In the genomic region with DNA sequence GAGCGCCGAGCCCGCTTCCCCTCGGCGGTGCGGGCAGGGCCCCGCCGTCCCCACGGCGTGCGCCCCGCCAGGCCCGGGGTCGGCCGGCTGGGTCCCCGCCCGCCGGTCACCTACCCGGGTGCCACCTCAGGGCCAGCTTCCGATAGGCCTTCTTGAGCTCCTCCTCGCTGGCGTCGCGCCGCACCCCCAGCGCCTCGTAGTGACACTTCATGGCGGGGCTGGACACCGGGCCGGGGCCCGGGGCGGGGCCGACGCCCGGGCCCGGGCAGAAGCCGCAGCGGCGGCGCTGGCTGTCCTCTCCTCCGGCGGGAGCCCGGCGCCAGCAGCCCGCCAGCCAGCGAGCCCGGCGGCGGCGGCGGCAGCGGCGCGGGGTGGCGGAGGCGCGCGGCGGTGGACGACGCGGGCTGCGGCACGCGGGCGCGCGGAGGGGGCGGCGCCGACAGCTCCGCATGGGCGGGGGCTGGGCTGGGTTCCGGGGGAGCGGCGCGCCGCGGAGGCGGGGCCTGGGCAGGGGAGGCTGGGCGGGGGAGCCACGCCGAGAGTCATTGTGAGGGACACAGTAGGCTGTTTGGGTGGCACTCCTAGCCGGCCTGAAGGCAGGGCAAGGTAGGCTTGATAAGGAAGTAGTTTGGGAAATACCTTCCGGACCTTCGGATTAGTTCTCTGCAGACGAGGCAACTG, we compare ENCODE assay signal across 8 mouse cellular contexts. TPM values are rescaled to one million over a fixed set of nuclear protein-coding genes. Genes with fewer than 3 reads are reported as not detected.
A peak's percentile ranks its signal among the peaks of the same experiment; 100 is the strongest.
DNase-seq lines count a peak whose midpoint lies in the region; ATAC-seq and TF ChIP-seq lines count a peak whose summit lies in the region.

A gene (minus strand): TSS at position 366 of the 681 bp plus-strand sequence.

- H3K36me3 ChIP-seq in erythroblast, embryonic 14.5 days (ENCODE audit: control insufficient read depth), result peaks cover 7% of the 10 kb centered on the region
- H3K36me3 ChIP-seq in heart, embryonic 12.5 days, result peaks cover 7% of the 10 kb centered on the region
- H3K36me3 ChIP-seq in kidney, postnatal 0 days (ENCODE audit: insufficient read depth, low read length), result peaks cover 3% of the 10 kb centered on the region; the same call in 1 of the 2 replicates
- H3K36me3 ChIP-seq in liver, embryonic 15.5 days (replicated peaks), result peaks cover 4% of the 10 kb centered on the region
- peaks cover 3% of the 10 kb centered on the region for H3K36me3 ChIP-seq in neural tube, embryonic 11.5 days (ENCODE audit: control insufficient read depth, insufficient read depth, low read length)
- peaks cover 3% of the 10 kb centered on the region; the same call in 1 of the 2 replicates for H3K36me3 ChIP-seq in stomach, embryonic 16.5 days (ENCODE audit: control insufficient read depth, insufficient read depth, low read length)

- H3K9me3 ChIP-seq in erythroblast, embryonic 14.5 days (ENCODE audit: control insufficient read depth, low read length), result no peaks in the 10 kb centered on the region
- H3K9me3 ChIP-seq in heart, embryonic 12.5 days (replicated peaks), result no peaks in the 10 kb centered on the region
- no peaks in the 10 kb centered on the region for H3K9me3 ChIP-seq in kidney, postnatal 0 days (replicated peaks; ENCODE audit: low read length)
- no peaks in the 10 kb centered on the region for H3K9me3 ChIP-seq in liver, embryonic 15.5 days (replicated peaks)
- no peaks in the 10 kb centered on the region for H3K9me3 ChIP-seq in neural tube, embryonic 11.5 days (ENCODE audit: control insufficient read depth, low read length)
- no peaks in the 10 kb centered on the region for H3K9me3 ChIP-seq in stomach, embryonic 16.5 days (replicated peaks; ENCODE audit: control insufficient read depth, low read length)

- H3K9ac ChIP-seq in heart, embryonic 12.5 days, result peak within 1 kb of the TSS; percentile 87
- peak within 1 kb of the TSS; percentile 89 for H3K9ac ChIP-seq in kidney, postnatal 0 days (ENCODE audit: low read depth, low read length)
- peak within 1 kb of the TSS; percentile 72 for H3K9ac ChIP-seq in liver, embryonic 15.5 days
- peak within 1 kb of the TSS; percentile 88 for H3K9ac ChIP-seq in neural tube, embryonic 11.5 days (ENCODE audit: low read length)
- peak within 1 kb of the TSS; percentile 90 for H3K9ac ChIP-seq in stomach, embryonic 16.5 days (ENCODE audit: low read length)

- TF ChIP-seq CTCF in kidney, postnatal 0 days (IDR thresholded peaks at IDR 0.05; ENCODE audit: low read depth), result no peak

- H3K27ac ChIP-seq in heart, embryonic 12.5 days (ENCODE audit: poor library complexity, severe bottlenecking), result peak within 1 kb of the TSS; percentile 79
- peak within 1 kb of the TSS; percentile 89 for H3K27ac ChIP-seq in kidney, postnatal 0 days
- H3K27ac ChIP-seq in liver, embryonic 15.5 days (replicated peaks), result peak within 1 kb of the TSS; percentile 78
- peak within 1 kb of the TSS; percentile 79 for H3K27ac ChIP-seq in neural tube, embryonic 11.5 days (ENCODE audit: low read depth, low read length)
- peak within 1 kb of the TSS; percentile 88 for H3K27ac ChIP-seq in stomach, embryonic 16.5 days (ENCODE audit: low read length)

- H3K27me3 ChIP-seq in erythroblast, embryonic 14.5 days (ENCODE audit: control insufficient read depth), result no peaks in the 10 kb centered on the region
- H3K27me3 ChIP-seq in heart, embryonic 12.5 days (replicated peaks), result no peaks in the 10 kb centered on the region
- no peaks in the 10 kb centered on the region for H3K27me3 ChIP-seq in kidney, postnatal 0 days (ENCODE audit: insufficient read depth, low read length)
- no peaks in the 10 kb centered on the region for H3K27me3 ChIP-seq in liver, embryonic 15.5 days
- H3K27me3 ChIP-seq in neural tube, embryonic 11.5 days (ENCODE audit: control insufficient read depth, insufficient read depth, low read length), result no peaks in the 10 kb centered on the region
- H3K27me3 ChIP-seq in stomach, embryonic 16.5 days (ENCODE audit: control insufficient read depth, insufficient read depth, low read length), result no peaks in the 10 kb centered on the region

- peak; percentile 61 to 73 for DNase-seq in CD8-positive naive resting alpha-beta T cell, adult 2 months (ENCODE audit: low read depth in 2 of 2, low spot score in 2 of 2)
- peak; percentile 54 for DNase-seq in brain, embryonic 18.5 days (ENCODE audit: low read depth, low spot score)
- DNase-seq in kidney, postnatal 0 days (ENCODE audit: low spot score), result peak; percentile 83
- peak; percentile 87 for DNase-seq in neural tube, embryonic 11.5 days (ENCODE audit: low spot score)

- peak within 1 kb of the TSS; percentile 88 for H3K4me2 ChIP-seq in heart, embryonic 12.5 days
- H3K4me2 ChIP-seq in kidney, postnatal 0 days (ENCODE audit: low read length), result peak within 1 kb of the TSS; percentile 86
- H3K4me2 ChIP-seq in liver, embryonic 15.5 days, result peak within 1 kb of the TSS; percentile 98
- peak within 1 kb of the TSS; percentile 82 for H3K4me2 ChIP-seq in neural tube, embryonic 11.5 days (ENCODE audit: low read depth)
- H3K4me2 ChIP-seq in stomach, embryonic 16.5 days (ENCODE audit: low read depth, low read length), result peak within 1 kb of the TSS; percentile 85

- H3K4me3 ChIP-seq in erythroblast, embryonic 14.5 days (replicated peaks), result peak within 1 kb of the TSS; percentile 80
- peak within 1 kb of the TSS; percentile 80 for H3K4me3 ChIP-seq in heart, embryonic 12.5 days
- H3K4me3 ChIP-seq in kidney, postnatal 0 days (replicated peaks; ENCODE audit: low read depth, low read length), result peak within 1 kb of the TSS; percentile 75
- H3K4me3 ChIP-seq in liver, embryonic 15.5 days (replicated peaks), result peak within 1 kb of the TSS; percentile 76
- H3K4me3 ChIP-seq in neural tube, embryonic 11.5 days (ENCODE audit: low read depth, low read length), result peak within 1 kb of the TSS; percentile 81
- peak within 1 kb of the TSS; percentile 87 for H3K4me3 ChIP-seq in stomach, embryonic 16.5 days (replicated peaks; ENCODE audit: low read length)

- peak; percentile 99 for ATAC-seq in heart, embryonic 12.5 days (ENCODE audit: insufficient number of reproducible peaks, low FRiP score)
- peak; percentile 94 for ATAC-seq in kidney, postnatal 0 days (replicated peaks; ENCODE audit: low FRiP score, low read depth)
- ATAC-seq in liver, embryonic 15.5 days (ENCODE audit: insufficient read depth), result peak; percentile 97
- ATAC-seq in neural tube, embryonic 11.5 days (ENCODE audit: insufficient read depth, low FRiP score, low TSS enrichment), result peak; percentile 93
- peak; percentile 99 for ATAC-seq in stomach, embryonic 16.5 days (ENCODE audit: insufficient read depth, low FRiP score)

- 6% methylated on average over 79 of the region's 87 CpGs for WGBS in heart, embryonic 12.5 days
- WGBS in kidney, postnatal 0 days, result 1% methylated on average over 59 of the region's 87 CpGs
- WGBS in liver, embryonic 15.5 days (ENCODE audit: insufficient replicate concordance), result under 1% methylated on average over 62 of the region's 87 CpGs
- WGBS in neural tube, embryonic 11.5 days, result under 1% methylated on average over 32 of the region's 87 CpGs
- WGBS in stomach, embryonic 16.5 days, result under 1% methylated on average over 65 of the region's 87 CpGs

- peaks cover 27% of the 10 kb centered on the region for H3K4me1 ChIP-seq in erythroblast, embryonic 14.5 days (ENCODE audit: control insufficient read depth)
- H3K4me1 ChIP-seq in heart, embryonic 12.5 days (replicated peaks), result peaks cover 13% of the 10 kb centered on the region; the same call in 1 of the 2 replicates
- H3K4me1 ChIP-seq in kidney, postnatal 0 days (replicated peaks; ENCODE audit: insufficient read depth, low read length), result 0 out of 2 replicates have a peak, but pooled peaks cover 3% of the 10 kb centered on the region
- peaks cover 28% of the 10 kb centered on the region for H3K4me1 ChIP-seq in liver, embryonic 15.5 days (replicated peaks)
- peaks cover 6% of the 10 kb centered on the region; the same call in 1 of the 2 replicates for H3K4me1 ChIP-seq in neural tube, embryonic 11.5 days (ENCODE audit: control insufficient read depth, insufficient read depth, low read length)
- peaks cover 4% of the 10 kb centered on the region; the same call in 1 of the 2 replicates for H3K4me1 ChIP-seq in stomach, embryonic 16.5 days (ENCODE audit: control insufficient read depth, insufficient read depth, low read length)

RNA-seq across cellular contexts. Expression of the gene that starts here (rescaled TPM):
- 0.54 and 0.79 TPM in 2 replicates for polyA plus RNA-seq in erythroblast, embryonic 14.5 days (2012)
- 13.0 and 13.2 TPM in 2 replicates for polyA plus RNA-seq in heart, embryonic 12.5 days (2016; fragmentation: Nextera tagmentation; extraction: Ambion mirVana)
- 16.1 and 20.3 TPM in 2 replicates for polyA plus RNA-seq in kidney, postnatal 0 days (2015; fragmentation: Nextera tagmentation; extraction: Ambion mirVana)
- 4.9 and 5.0 TPM in 2 replicates for polyA plus RNA-seq in liver, embryonic 15.5 days (2015; fragmentation: Nextera tagmentation; extraction: Ambion mirVana)
- 16.5 and 19.5 TPM in 2 replicates for polyA plus RNA-seq in neural tube, embryonic 11.5 days (2014; fragmentation: Nextera tagmentation; extraction: Ambion mirVana)
- polyA plus RNA-seq in stomach, embryonic 16.5 days (2015; fragmentation: Nextera tagmentation; extraction: Ambion mirVana), result 7.3 and 7.4 TPM in 2 replicates

Comparison
In these comparisons a context has a peak if more than half of its experiments do, and no peak if none do; other contexts are left out.
1. Peak in every context shown above with its lines: DNase-seq, ATAC-seq, H3K4me3 ChIP-seq and H3K27ac ChIP-seq.